Mouse (Mus musculus): ENCODE measurements around the gene 1700024G13Rik. TPM values are rescaled to one million over a fixed set of nuclear protein-coding genes. Genes with fewer than 3 reads are reported as not detected.

The 1700024G13Rik gene
- polyA plus RNA-seq, 2 experiments, result not detected

DNA sequence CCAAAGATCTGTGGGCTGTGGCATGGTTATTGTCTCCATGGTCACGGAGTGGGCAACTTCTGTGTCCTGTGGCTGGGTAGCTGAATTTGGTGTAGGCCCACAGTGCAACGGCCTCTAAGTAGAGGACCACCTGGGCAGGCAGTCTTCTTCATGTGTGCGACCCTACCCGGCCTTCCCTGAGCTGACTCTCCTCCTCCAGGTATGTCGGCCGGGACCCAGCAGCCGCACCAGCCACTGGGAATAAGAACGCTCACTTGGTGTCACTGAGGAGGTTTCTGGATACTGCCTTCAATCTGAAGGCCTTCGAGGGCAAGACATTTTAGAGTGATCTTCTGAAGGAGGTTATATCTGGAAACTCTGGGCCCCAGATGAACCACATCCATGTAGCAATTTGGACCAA lies 40.9 kb downstream of the 1700024G13Rik start:
- Histone ChIP-seq H3K9ac (ENCODE audit: low read depth, low read length, severe bottlenecking) (no peak overlapping the region), H3K4me3 (replicated peaks; ENCODE audit: low read length) (no peak overlapping the region), H3K36me3 (ENCODE audit: control insufficient read depth, insufficient read depth, low read length) (peaks cover 10% of the 10 kb centered on the region; the same call in 1 of the 2 replicates), H3K27ac (replicated peaks; ENCODE audit: low read depth, low read length) (no peak overlapping the region), H3K4me1 (ENCODE audit: control insufficient read depth, insufficient read depth, low read length) (no peaks in the 10 kb centered on the region), H3K27me3 (ENCODE audit: control insufficient read depth, insufficient read depth, low read length) (no peaks in the 10 kb centered on the region), H3K4me2 (replicated peaks; ENCODE audit: low read depth, low read length, severe bottlenecking) (no peak overlapping the region), H3K9me3 (ENCODE audit: control insufficient read depth, low read length) (no peaks in the 10 kb centered on the region)
- DNase-seq (ENCODE audit: low spot score) (no peak), ATAC-seq (ENCODE audit: low FRiP score, low read depth) (no peak)
- TF ChIP-seq POLR2A (IDR thresholded peaks at IDR 0.05; ENCODE audit: borderline replicate concordance, extremely low read depth, insufficient read depth, insufficient read length), result no peak
- WGBS, result 95% methylated on average over 9 of the region's 9 CpGs

DNA sequence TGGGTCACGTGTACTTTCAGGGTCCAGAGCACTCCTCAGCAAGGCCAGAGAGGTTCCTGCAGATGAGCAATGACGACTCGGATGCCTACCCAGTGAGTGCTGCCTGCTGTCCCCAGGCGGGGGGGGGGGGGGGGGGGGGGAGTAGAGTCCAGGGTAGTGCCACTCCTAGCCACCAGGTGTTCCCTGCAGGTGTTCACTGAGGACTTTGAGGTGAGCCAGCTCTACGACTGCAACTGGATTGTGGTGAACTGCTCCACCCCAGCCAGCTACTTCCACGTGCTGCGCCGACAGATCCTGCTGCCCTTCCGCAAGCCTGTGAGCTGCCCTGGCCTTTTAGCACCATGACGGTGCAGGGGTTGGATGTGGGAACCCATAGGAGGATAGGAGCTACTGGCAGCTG lies 43.5 kb downstream of the 1700024G13Rik start:
- no peaks in the 10 kb centered on the region for H3K27me3 ChIP-seq (ENCODE audit: control insufficient read depth, insufficient read depth, low read length)
- H3K4me3 ChIP-seq (replicated peaks; ENCODE audit: low read length), result no peak overlapping the region
- peaks cover 13% of the 10 kb centered on the region for H3K36me3 ChIP-seq (ENCODE audit: control insufficient read depth, insufficient read depth, low read length)
- ATAC-seq (ENCODE audit: low FRiP score, low read depth) (no peak), DNase-seq (ENCODE audit: low spot score) (no peak)
- H3K4me1 ChIP-seq (ENCODE audit: control insufficient read depth, insufficient read depth, low read length), result no peaks in the 10 kb centered on the region
- H3K9ac ChIP-seq (ENCODE audit: low read depth, low read length, severe bottlenecking), result no peak overlapping the region
- no peak overlapping the region for H3K27ac ChIP-seq (replicated peaks; ENCODE audit: low read depth, low read length)
- WGBS, result 77% methylated on average over 9 of the region's 10 CpGs
- H3K9me3 ChIP-seq (ENCODE audit: control insufficient read depth, low read length), result no peaks in the 10 kb centered on the region
- TF ChIP-seq POLR2A (IDR thresholded peaks at IDR 0.05; ENCODE audit: borderline replicate concordance, extremely low read depth, insufficient read depth, insufficient read length), result no peak
- no peak overlapping the region for H3K4me2 ChIP-seq (replicated peaks; ENCODE audit: low read depth, low read length, severe bottlenecking)

- DNase-seq (ENCODE audit: low spot score) (no peak), ATAC-seq (ENCODE audit: low FRiP score, low read depth) (no peak)
- Histone ChIP-seq H3K4me3 (replicated peaks; ENCODE audit: low read length) (no peak overlapping the region), H3K9ac (ENCODE audit: low read depth, low read length, severe bottlenecking) (no peak overlapping the region), H3K27me3 (ENCODE audit: control insufficient read depth, insufficient read depth, low read length) (no peaks in the 10 kb centered on the region), H3K4me2 (replicated peaks; ENCODE audit: low read depth, low read length, severe bottlenecking) (no peak overlapping the region), H3K9me3 (ENCODE audit: control insufficient read depth, low read length) (no peaks in the 10 kb centered on the region), H3K27ac (replicated peaks; ENCODE audit: low read depth, low read length) (no peak overlapping the region), H3K4me1 (ENCODE audit: control insufficient read depth, insufficient read depth, low read length) (no peaks in the 10 kb centered on the region), H3K36me3 (ENCODE audit: control insufficient read depth, insufficient read depth, low read length) (peaks cover 13% of the 10 kb centered on the region)
- 89% methylated on average over 7 of the region's 7 CpGs for WGBS
- TF ChIP-seq POLR2A (IDR thresholded peaks at IDR 0.05; ENCODE audit: borderline replicate concordance, extremely low read depth, insufficient read depth, insufficient read length), result no peak
Observed at GRCm38 (mm10) chr14:32344176-32344575, 44.0 kb downstream of the 1700024G13Rik start.

DNA sequence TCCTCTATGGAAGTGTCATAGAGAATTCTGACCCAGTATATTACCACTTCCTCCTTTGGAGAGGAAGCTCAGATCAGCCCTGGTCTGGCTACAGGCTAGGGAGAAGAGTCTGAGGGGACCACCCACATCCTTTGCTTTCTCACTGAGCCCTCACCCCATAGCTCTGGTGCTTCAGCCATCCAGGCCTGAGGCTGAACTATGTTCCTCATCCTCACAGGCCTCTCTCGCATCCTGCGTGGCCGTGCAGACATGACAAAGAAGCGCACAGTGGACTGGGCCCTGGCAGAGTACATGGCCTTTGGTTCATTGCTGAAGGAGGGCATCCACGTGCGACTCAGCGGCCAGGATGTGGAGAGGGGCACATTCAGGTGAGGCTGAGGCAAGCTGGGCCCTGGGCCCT lies 46.4 kb downstream of the 1700024G13Rik start:
- Histone ChIP-seq H3K4me3 (replicated peaks; ENCODE audit: low read length) (no peak overlapping the region), H3K27ac (replicated peaks; ENCODE audit: low read depth, low read length) (no peak overlapping the region), H3K4me1 (ENCODE audit: control insufficient read depth, insufficient read depth, low read length) (no peaks in the 10 kb centered on the region), H3K9me3 (ENCODE audit: control insufficient read depth, low read length) (no peaks in the 10 kb centered on the region), H3K27me3 (ENCODE audit: control insufficient read depth, insufficient read depth, low read length) (no peaks in the 10 kb centered on the region), H3K9ac (ENCODE audit: low read depth, low read length, severe bottlenecking) (no peak overlapping the region), H3K4me2 (replicated peaks; ENCODE audit: low read depth, low read length, severe bottlenecking) (no peak overlapping the region), H3K36me3 (ENCODE audit: control insufficient read depth, insufficient read depth, low read length) (peaks cover 17% of the 10 kb centered on the region)
- DNase-seq (ENCODE audit: low spot score) (no peak), ATAC-seq (ENCODE audit: low FRiP score, low read depth) (no peak)
- TF ChIP-seq POLR2A (IDR thresholded peaks at IDR 0.05; ENCODE audit: borderline replicate concordance, extremely low read depth, insufficient read depth, insufficient read length), result no peak
- 93% methylated on average over 7 of the region's 7 CpGs for WGBS

DNA sequence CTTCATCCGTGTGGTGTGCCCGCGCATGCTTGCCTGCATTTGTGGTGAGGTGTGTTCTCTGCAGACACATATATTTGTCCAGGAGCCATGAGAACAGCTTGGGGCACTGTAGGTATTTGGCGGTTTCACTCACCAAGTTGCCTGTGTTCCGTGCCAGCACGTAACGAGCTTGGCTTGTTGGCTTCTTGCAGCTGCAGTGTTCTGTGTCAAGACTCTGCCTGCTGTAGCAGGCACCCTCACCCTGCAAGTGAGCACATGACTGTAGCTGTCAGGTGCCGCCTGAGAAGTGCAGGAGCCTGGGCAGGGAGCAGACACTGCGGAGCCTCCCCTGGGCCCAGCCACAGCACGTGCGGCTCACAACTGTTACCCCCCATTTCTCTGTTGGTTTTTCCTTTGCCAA lies 51.6 kb downstream of the 1700024G13Rik start:
- no peak for ATAC-seq (ENCODE audit: low FRiP score, low read depth)
- H3K27me3 ChIP-seq (ENCODE audit: control insufficient read depth, insufficient read depth, low read length), result no peaks in the 10 kb centered on the region
- 74% methylated on average over 11 of the region's 11 CpGs for WGBS
- H3K4me3 ChIP-seq (replicated peaks; ENCODE audit: low read length), result no peak overlapping the region
- peaks cover 12% of the 10 kb centered on the region for H3K36me3 ChIP-seq (ENCODE audit: control insufficient read depth, insufficient read depth, low read length)
- no peak for TF ChIP-seq POLR2A (IDR thresholded peaks at IDR 0.05; ENCODE audit: borderline replicate concordance, extremely low read depth, insufficient read depth, insufficient read length)
- no peaks in the 10 kb centered on the region for H3K4me1 ChIP-seq (ENCODE audit: control insufficient read depth, insufficient read depth, low read length)
- no peak overlapping the region for H3K4me2 ChIP-seq (replicated peaks; ENCODE audit: low read depth, low read length, severe bottlenecking)
- no peaks in the 10 kb centered on the region for H3K9me3 ChIP-seq (ENCODE audit: control insufficient read depth, low read length)
- no peak for DNase-seq (ENCODE audit: low spot score)
- no peak overlapping the region for H3K9ac ChIP-seq (ENCODE audit: low read depth, low read length, severe bottlenecking)
- no peak overlapping the region for H3K27ac ChIP-seq (replicated peaks; ENCODE audit: low read depth, low read length)

DNA sequence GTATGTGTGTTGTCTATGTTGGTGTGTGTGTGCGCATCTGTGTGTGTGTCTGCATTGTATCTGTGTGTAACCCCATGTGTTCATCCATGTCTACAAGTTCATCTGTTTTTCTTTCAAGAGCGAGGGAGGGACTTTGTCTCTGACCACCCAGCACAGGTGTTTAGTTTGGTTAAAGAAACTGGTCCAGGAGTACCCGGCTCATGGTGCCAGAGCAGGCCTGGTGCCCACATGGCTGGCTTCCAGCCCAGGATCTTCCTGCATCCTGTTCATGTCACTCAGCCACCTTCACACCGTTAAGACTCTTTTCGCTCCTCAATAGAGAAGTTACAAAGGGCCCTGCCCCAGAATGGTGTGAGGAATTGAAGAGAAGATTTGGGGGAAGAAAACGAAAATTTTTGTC lies 52.2 kb downstream of the 1700024G13Rik start:
- ATAC-seq (ENCODE audit: low FRiP score, low read depth), result no peak
- Histone ChIP-seq H3K4me3 (replicated peaks; ENCODE audit: low read length) (no peak overlapping the region), H3K27ac (replicated peaks; ENCODE audit: low read depth, low read length) (no peak overlapping the region), H3K9ac (ENCODE audit: low read depth, low read length, severe bottlenecking) (no peak overlapping the region), H3K4me1 (ENCODE audit: control insufficient read depth, insufficient read depth, low read length) (no peaks in the 10 kb centered on the region), H3K4me2 (replicated peaks; ENCODE audit: low read depth, low read length, severe bottlenecking) (no peak overlapping the region), H3K27me3 (ENCODE audit: control insufficient read depth, insufficient read depth, low read length) (no peaks in the 10 kb centered on the region), H3K9me3 (ENCODE audit: control insufficient read depth, low read length) (no peaks in the 10 kb centered on the region), H3K36me3 (ENCODE audit: control insufficient read depth, insufficient read depth, low read length) (peaks cover 12% of the 10 kb centered on the region)
- no peak for TF ChIP-seq POLR2A (IDR thresholded peaks at IDR 0.05; ENCODE audit: borderline replicate concordance, extremely low read depth, insufficient read depth, insufficient read length)
- DNase-seq (ENCODE audit: low spot score), result no peak
- 83% methylated on average over 6 of the region's 6 CpGs for WGBS
